Mouse (Mus musculus) embryonic fibroblast, embryonic 13.5 days (primary cell): ENCODE measurements around the gene Pitpnm2.

Experiments
- CTCF ChIP-seq: IDR thresholded peaks from 2 replicates; pipeline ENCODE4 v1.5.1; 2011; ENCODE audit warnings: mild to moderate bottlenecking, control low read depth, low read length, moderate library complexity, borderline replicate concordance; ENCODE audit not compliant: insufficient read depth
- POLR2A ChIP-seq: IDR thresholded peaks from 2 replicates; pipeline ENCODE4 v1.6.1; 2011; ENCODE audit warnings: low read depth, mild to moderate bottlenecking, control low read depth, low read length, moderate library complexity

DNA sequence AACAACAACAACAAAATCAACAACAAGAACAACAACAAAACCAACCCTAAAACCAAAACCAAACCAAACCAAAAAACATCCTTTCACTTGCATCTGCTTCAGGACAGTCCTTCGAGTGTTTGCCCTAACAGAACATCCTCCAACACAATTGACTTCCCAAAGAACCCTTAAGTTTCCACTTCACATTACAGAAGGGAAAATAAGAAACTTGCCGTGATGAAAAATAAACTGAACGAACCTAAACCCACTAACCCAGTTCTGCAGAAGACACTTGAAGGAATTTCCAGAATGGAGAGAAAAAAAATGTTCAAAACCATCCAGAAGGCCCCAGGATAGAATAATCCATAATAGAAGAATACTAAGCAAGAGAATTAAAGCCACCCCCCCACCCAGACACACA lies 146.5 kb downstream of the Pitpnm2 start:
- TF ChIP-seq CTCF (no peak), POLR2A (no peak)
